22 mouse cellular contexts compared by ENCODE assay signal in the genomic region with DNA sequence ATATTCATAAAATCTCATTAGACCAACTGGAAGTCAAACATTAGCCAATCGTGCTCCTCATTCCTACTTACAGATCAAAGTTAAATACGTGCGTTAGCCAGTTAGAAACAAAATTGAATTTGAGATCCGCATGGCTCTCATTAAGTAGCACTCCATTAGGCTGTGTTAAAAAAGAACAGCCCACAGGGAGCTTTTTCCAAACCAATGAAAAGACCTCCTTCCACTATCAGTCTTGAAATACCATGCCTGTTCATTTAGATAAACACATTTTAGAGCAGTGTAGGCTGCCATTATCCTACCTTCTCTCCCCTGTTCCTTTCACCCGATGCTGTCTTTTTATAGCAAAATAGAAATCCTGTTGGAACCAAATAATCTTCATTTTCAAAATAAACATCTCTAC.
DNase-seq lines count a peak whose midpoint lies in the region; ATAC-seq lines count a peak whose summit lies in the region.
"Had no signal": no experiment of that assay in that cellular context is flagged by ENCODE, and none has a peak within 500 bp of the region (broad histone marks: within the 10 kb centered on the region; RNA-seq: fewer than 3 reads in every experiment).

No protein-coding gene starts in this region.

- no peaks in the 10 kb centered on the region for H3K4me1 ChIP-seq in lung, embryonic 15.5 days
- peaks cover 53% of the 10 kb centered on the region for H3K4me1 ChIP-seq in liver, embryonic 15.5 days (replicated peaks)
- H3K4me1 ChIP-seq: embryonic facial prominence, embryonic 13.5 days; hindbrain, embryonic 13.5 days; intestine, embryonic 15.5 days had no signal

- peak; percentile 76; the same call in 1 of the 2 replicates for ATAC-seq in lung, embryonic 15.5 days (ENCODE audit: borderline replicate concordance, extremely low read depth, low FRiP score, low TSS enrichment)
- peak; percentile 87 for ATAC-seq in liver, embryonic 15.5 days (ENCODE audit: insufficient read depth)
- ATAC-seq: activated CD4-positive, CD25-positive, alpha-beta regulatory T cell, adult 4 months; forebrain, embryonic 16.5 days; intestine, embryonic 15.5 days had no signal

- WGBS in lung, embryonic 15.5 days = 42% methylated on average over 5 of the region's 5 CpGs
- WGBS in liver, embryonic 15.5 days (ENCODE audit: insufficient replicate concordance) = 48% methylated on average over 5 of the region's 5 CpGs

- no peak overlapping the region for H3K4me2 ChIP-seq in lung, embryonic 15.5 days
- H3K4me2 ChIP-seq in liver, embryonic 15.5 days = peak overlapping the region; percentile 13; the same call in 1 of the 2 replicates
- H3K4me2 ChIP-seq: embryonic facial prominence, embryonic 13.5 days; heart, embryonic 11.5 days; hindbrain, embryonic 13.5 days; intestine, embryonic 15.5 days; limb, embryonic 12.5 days had no signal

- no peaks in the 10 kb centered on the region for H3K36me3 ChIP-seq in lung, embryonic 15.5 days
- H3K36me3 ChIP-seq in liver, embryonic 15.5 days (replicated peaks) = no peaks in the 10 kb centered on the region
- H3K36me3 ChIP-seq: embryonic facial prominence, embryonic 13.5 days; hindbrain, embryonic 13.5 days; intestine, embryonic 15.5 days; limb, embryonic 12.5 days had no signal

- no peaks in the 10 kb centered on the region for H3K27me3 ChIP-seq in lung, embryonic 15.5 days
- H3K27me3 ChIP-seq in liver, embryonic 15.5 days = no peaks in the 10 kb centered on the region
- H3K27me3 ChIP-seq: embryonic facial prominence, embryonic 13.5 days; hindbrain, embryonic 13.5 days; intestine, embryonic 15.5 days; limb, embryonic 12.5 days had no signal

- H3K9ac ChIP-seq in lung, embryonic 15.5 days = no peak overlapping the region
- H3K9ac ChIP-seq in liver, embryonic 15.5 days = no peak overlapping the region
- H3K9ac ChIP-seq: embryonic facial prominence, embryonic 13.5 days; hindbrain, embryonic 13.5 days; intestine, embryonic 15.5 days; limb, embryonic 12.5 days had no signal

- H3K9me3 ChIP-seq in lung, embryonic 15.5 days = no peaks in the 10 kb centered on the region
- H3K9me3 ChIP-seq in liver, embryonic 15.5 days (replicated peaks) = no peaks in the 10 kb centered on the region
- H3K9me3 ChIP-seq: embryonic facial prominence, embryonic 13.5 days; hindbrain, embryonic 13.5 days; intestine, embryonic 15.5 days; limb, embryonic 12.5 days had no signal

- peak; percentile 4 for DNase-seq in embryo, embryonic 10.5 days (ENCODE audit: low spot score)
- DNase-seq in embryo, embryonic 9.5 days (ENCODE audit: extremely low spot score) = no peak
- DNase-seq in lung, adult 18-20 months = no peak
- DNase-seq in c-Kit-positive CD71-positive TER-119-positive erythroid progenitor cells, embryonic 14.5 days (ENCODE audit: low spot score) = peak; percentile 61
- no peak for DNase-seq in thymus, postnatal 25 days
- no peak for DNase-seq in retina, postnatal 1 day
- DNase-seq: adrenal gland, postnatal 10 days; cerebellum, adult 2 months; cerebellum, postnatal 36 days; heart, postnatal 10 days; kidney, postnatal 36 days; midbrain, embryonic 14.5 days had no signal

- 0 out of 2 replicates have a peak overlapping the region, but pooled peaks have one; percentile 3 for H3K27ac ChIP-seq in lung, embryonic 15.5 days
- peak overlapping the region; percentile 76 for H3K27ac ChIP-seq in liver, embryonic 15.5 days (replicated peaks)
- H3K27ac ChIP-seq: embryonic facial prominence, embryonic 13.5 days; hindbrain, embryonic 13.5 days; intestine, embryonic 15.5 days; limb, embryonic 12.5 days had no signal

- H3K4me3 ChIP-seq in lung, embryonic 15.5 days = no peak overlapping the region
- H3K4me3 ChIP-seq in liver, embryonic 15.5 days (replicated peaks) = no peak overlapping the region
- H3K4me3 ChIP-seq: embryonic facial prominence, embryonic 13.5 days; hindbrain, embryonic 13.5 days; intestine, embryonic 15.5 days; limb, embryonic 12.5 days; myocyte had no signal

Comparison
In these comparisons a context has a peak if more than half of its experiments do, and no peak if none do; other contexts are left out.
1. DNase-seq: peak in embryo, embryonic 10.5 days (single experiment) and c-Kit-positive CD71-positive TER-119-positive erythroid progenitor cells, embryonic 14.5 days (single experiment); none in embryo, embryonic 9.5 days (single experiment), lung, adult 18-20 months (0 of 2), thymus, postnatal 25 days (single experiment) and retina, postnatal 1 day (single experiment).